Mouse (Mus musculus) spleen, embryonic (tissue): ENCODE measurements around the gene Dnmt1.

Experiments used
- CTCF ChIA-PET: fragments of 350-600 bp; sonication (Branson Sonifier 250); formaldehyde crosslinking; loops from one replicate; lab custom pipeline; 2022; lab: Charles Lee

Gene Dnmt1

DNA sequence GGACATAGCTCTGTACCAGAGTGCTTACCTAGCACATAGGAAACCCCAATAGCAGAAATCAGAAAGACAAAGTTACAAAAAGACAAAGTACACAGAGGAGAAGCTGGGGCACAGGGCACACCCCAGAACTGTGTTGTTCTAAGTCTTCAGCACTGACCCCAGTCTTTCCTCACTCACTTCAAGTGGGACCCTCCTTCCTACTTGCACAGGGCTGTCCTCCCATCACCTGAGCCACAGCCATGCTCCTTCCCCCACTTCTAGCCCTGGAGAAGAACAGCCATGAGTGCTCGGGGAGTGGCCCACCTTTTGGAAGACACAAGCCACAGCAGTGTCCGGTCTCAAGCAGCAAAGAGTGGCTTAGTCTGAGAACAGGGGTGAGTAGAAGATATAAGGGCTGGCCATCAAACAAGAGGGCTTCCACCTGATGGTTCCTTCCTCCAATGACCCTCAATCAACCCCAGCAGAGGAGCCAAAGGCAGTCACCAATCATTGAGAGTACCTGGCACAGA is at the start of gene Dnmt1:
Gene Dnmt1, minus strand, starts transcription at position 459 of the 509 bp plus-strand sequence.
- CTCF ChIA-PET = no interaction called here

GRCm38 (mm10) chr9:21008007-21008406 is 48.3 kb upstream of the Dnmt1 start:
- CTCF ChIA-PET = no interaction called here

DNA sequence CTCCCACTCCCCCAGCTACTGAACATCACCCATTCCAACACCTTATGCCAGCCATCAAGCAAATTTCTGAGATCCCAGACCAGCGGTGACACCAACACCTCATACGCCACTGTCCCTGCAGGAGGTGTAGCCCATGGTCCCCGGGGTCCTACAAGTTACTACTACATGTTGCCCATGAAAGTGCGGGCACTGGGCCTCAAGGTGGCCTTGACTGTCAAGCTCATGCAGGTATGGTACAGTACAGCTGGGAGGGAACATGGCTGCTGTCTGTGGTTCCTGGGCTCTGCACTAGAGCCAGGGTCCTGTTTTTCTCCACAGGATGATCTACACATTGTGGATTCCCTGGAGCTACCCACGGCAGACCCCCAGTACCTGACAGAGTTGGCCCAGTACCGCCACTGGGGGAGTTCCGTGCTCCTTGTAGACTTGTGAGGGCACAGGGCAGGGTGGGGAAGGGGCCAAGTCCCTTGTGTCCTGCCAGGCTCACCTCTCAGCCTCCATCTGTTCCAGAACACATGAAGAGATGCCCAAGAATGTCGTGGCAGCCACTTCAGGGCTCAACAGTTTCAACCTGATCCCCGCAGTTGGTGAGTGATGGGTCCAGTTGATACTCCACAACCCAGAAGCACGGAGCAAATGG is 47.7 kb upstream of the Dnmt1 start:
- CTCF ChIA-PET = no interaction called here

- CTCF ChIA-PET = interaction anchor here (0.7 kb wide), 1 partner anchor 134 kb away, joined by 4 read pairs; no protein-coding TSS in a partner anchor
These were observed 43.2 kb upstream of the Dnmt1 start, which contains the start of gene Mrpl4 for GRCm38 (mm10) chr9:21002627-21003551. Gene Mrpl4 (plus strand): TSS chr9:21002738.

GRCm38 (mm10) chr9:21002270-21002626 is 42.6 kb upstream of the Dnmt1 start:
- CTCF ChIA-PET = no interaction called here

GRCm38 (mm10) chr9:21001651-21002200 is 42.0 kb upstream of the Dnmt1 start:
- CTCF ChIA-PET = interaction anchor here (0.7 to 0.9 kb wide), 2 partner anchors 49 to 86 kb away, joined by 3 to 4 read pairs; no protein-coding TSS in a partner anchor

- CTCF ChIA-PET = interaction anchor here (0.7 to 0.9 kb wide), 2 partner anchors 48 to 85 kb away, joined by 3 to 4 read pairs; no protein-coding TSS in a partner anchor
These were observed 41.1 kb upstream of the Dnmt1 start for GRCm38 (mm10) chr9:21000811-21001210.

DNA sequence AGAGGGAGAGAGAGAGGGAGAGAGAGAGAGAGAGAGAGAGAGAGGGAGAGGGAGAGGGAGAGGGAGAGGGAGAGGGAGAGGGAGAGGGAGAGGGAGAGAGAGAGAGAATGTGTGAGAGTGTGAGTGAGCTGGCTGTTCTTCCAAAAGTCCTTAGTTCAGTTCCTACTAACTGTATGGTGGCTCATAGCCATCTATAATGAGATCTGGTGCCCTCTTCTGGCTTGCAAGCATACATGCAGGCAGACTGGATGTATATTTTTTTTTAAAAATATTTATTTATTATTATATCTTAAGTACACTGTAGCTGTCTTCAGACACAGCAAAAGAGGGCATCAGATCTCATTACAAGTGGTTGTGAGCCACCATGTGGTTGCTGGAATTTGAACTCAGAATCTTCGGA is 38.6 kb upstream of the Dnmt1 start:
- CTCF ChIA-PET = interaction anchor here (0.6 to 1.5 kb wide), 3 partner anchors 14 to 862 kb away, joined by 5 to 14 read pairs (median 7); no protein-coding TSS in a partner anchor

DNA sequence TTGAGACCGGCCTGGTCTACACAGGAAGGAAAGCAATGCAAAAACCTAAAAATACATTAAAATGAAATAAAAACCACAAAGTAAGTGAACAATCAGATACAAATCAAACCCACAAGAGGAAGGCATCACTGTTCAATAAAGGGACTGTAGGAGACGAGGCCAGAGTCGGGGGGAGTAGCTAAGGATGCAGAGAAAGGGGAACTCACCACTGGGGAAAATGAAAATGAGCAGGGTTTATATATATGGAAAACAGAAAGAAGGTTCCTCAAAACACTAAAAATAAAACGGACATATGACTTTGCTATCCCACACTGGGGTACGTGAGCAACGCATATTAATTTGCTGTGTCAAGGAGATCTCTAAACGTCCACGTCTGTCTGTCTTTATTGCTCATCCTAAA is 37.4 kb upstream of the Dnmt1 start:
- CTCF ChIA-PET = interaction anchor here (0.7 to 1.5 kb wide), 2 partner anchors 96 to 1512 kb away, joined by 4 to 5 read pairs; no protein-coding TSS in a partner anchor

- CTCF ChIA-PET = no interaction called here
These were observed 35.4 kb upstream of the Dnmt1 start for GRCm38 (mm10) chr9:20995069-20995468.

GRCm38 (mm10) chr9:20993165-20993898 is 33.6 kb upstream of the Dnmt1 start:
- CTCF ChIA-PET = no interaction called here

DNA sequence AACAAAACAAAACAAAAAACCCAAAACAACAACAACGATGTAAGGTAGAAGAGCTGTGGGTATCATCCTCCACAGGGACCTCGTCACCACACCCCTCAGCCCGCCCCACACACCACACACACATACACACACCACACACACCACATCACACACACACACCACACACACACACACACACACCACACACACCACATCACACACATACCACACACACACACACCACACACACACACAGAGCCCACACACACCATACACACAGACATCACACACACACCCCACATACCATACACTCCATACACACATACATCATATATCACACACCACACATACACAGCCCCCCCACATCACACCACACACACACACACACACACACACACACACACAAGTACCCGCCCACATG is 31.9 kb upstream of the Dnmt1 start:
- CTCF ChIA-PET = no interaction called here

GRCm38 (mm10) chr9:20990861-20991260 is 31.2 kb upstream of the Dnmt1 start:
- CTCF ChIA-PET = no interaction called here

- CTCF ChIA-PET = no interaction called here
These were observed 28.3 kb upstream of the Dnmt1 start for GRCm38 (mm10) chr9:20987953-20988352.

- CTCF ChIA-PET = interaction anchor here (0.6 kb wide), 2 partner anchors 26 to 30 kb away, joined by 4 read pairs; no protein-coding TSS in a partner anchor
These were observed 27.4 kb upstream of the Dnmt1 start for GRCm38 (mm10) chr9:20986952-20987686.

- CTCF ChIA-PET = no interaction called here
These were observed 23.5 kb upstream of the Dnmt1 start for GRCm38 (mm10) chr9:20983169-20983568.

- CTCF ChIA-PET = no interaction called here
These were observed 22.5 kb upstream of the Dnmt1 start for GRCm38 (mm10) chr9:20982171-20982570.

DNA sequence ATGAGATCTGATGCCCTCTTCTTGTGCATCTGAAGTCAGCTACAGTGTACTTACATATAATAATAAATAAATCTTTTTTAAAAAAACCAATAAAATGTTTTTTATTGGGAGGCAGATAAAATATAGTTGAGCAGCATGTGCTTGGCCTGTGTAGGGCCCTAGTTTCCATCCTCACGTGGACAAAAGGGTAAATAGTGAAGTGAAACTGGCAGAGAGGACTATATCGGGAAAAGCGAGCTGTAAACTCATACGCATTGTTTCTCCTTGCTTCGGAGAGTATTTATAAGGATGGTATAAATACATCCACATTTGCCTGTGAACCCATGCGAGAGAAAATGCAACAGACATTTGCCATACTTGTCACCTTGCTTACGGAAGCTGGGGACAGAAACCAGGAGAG is 20.1 kb upstream of the Dnmt1 start:
- CTCF ChIA-PET = interaction anchor here (0.6 to 1.0 kb wide), 2 partner anchors 27 to 119 kb away, joined by 3 to 4 read pairs; no protein-coding TSS in a partner anchor

GRCm38 (mm10) chr9:20979181-20979580 is 19.5 kb upstream of the Dnmt1 start:
- CTCF ChIA-PET = interaction anchor here (0.6 kb wide), 1 partner anchor 118 kb away, joined by 4 read pairs; no protein-coding TSS in a partner anchor
